Mouse (Mus musculus): ENCODE results near the gene Msmp.
"Not testable (repeated sequence)": the region's sequence is repeated elsewhere in the genome, so short reads cannot be mapped to it uniquely, and the experiment has no call there.

The Msmp gene

DNA sequence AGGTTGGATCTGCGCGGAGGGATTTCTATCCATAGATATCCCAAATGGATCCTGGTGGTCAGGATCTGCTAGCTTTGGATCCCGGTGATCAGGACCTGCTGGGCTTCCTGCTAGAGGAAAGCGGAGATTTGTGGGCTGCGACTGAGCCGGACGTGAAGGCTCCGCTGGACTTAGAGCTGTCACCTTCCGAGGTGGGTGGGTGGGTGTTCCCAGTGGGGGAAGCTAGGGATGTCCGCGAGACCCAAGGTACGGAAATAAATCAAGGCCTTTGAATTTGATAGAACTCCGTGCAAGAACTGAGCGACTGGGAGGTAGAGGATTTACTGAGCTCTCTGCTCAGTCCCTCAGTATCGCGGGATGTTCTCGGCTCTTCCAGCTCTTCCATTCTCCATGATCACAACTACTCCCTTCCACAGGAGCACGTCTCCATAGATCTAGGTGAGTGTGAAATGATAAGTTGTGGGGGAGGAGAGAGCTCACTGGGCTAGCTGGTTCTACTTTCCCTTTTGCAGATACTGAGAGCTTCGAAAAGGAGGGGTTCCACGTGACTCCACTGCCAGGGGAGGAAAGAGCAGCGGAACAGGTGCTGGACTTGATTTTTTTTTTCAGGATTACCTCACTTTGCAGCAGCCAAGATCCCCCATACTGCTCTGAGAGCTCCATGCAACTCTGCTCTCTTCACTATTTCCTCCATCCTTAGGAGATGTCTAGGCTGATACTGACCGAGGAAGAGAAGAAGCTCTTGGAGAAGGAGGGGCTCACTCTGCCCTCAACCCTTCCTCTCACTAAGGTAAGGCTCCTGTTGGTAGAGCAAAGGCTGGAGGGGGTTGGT is 21.3 kb downstream of the Msmp start:
- DNase-seq (ENCODE audit: extremely low read depth, low read depth, low spot score) = no peak

DNA sequence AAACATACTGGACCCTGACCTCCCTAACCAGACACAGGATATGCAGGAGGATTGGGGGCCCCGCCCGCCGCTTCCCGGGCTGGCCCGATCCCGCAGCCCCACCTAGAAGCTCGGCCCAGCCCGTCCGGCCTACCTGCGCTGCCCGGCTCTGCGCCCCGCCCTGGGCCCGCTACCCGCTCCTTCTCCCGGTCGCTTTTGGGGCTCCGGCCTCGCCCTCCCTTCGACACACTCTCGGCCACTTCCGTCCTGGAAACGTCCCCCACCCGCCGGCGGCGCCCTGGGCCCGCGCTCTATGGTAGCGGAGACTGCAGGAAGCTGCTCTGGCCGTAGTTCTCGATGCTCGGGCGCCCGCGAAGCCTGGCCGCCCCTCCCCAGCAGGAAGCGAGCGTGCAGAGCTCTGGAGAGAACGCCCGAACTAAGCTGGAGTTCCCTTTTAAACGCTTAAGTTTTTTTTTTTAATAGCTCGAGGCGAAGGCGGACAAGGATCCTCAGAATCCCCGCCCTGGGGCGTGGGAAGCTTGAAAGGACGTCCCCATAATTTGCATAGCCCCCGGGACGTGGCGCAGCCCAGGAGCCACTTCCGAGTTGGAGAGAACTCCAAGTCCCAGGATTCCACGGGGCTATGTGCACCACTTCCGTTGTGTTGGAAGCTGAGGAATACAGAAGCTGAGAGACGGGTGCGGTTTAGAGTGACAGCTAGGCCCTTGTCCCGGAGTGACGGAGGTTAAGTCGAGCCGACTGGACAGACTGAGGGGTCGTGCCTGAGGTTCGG is 22.1 kb downstream of the Msmp start, which contains the start of the genes Creb3 and Tln1:
Gene Creb3 (plus strand): TSS at position 336 of the 772 bp plus-strand sequence.
Gene Tln1 (minus strand): TSS at position 695 of the 772 bp plus-strand sequence.
- peak; percentile 80 for DNase-seq (ENCODE audit: extremely low read depth, low read depth, low spot score)

DNA sequence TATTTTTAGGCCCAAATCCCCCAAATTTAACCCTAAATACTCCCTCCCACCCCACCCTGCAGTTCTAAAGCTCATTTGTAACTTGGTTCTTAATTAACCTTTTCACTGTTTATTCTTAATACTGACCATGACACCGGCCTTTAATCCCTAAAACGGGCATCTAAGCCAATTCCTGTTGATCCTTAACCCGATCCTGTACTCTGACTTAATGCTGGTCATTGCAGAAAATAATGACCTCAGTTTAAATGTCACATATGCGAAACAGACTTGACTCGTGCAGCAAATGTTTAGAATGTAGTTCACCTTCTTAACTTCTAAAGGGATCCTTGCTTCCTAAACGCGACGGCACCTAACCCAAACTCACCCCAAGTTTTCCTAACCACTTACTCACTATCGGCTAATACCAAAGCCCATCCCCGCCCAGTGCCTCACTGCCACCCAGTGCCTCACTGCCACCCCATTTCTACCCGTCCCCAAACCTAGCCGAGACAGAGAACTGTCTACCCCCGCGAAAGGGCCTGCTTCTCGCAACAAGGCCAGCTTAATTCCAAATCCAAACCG is 22.8 kb downstream of the Msmp start:
- DNase-seq (ENCODE audit: extremely low read depth, low read depth, low spot score) = no peak

DNA sequence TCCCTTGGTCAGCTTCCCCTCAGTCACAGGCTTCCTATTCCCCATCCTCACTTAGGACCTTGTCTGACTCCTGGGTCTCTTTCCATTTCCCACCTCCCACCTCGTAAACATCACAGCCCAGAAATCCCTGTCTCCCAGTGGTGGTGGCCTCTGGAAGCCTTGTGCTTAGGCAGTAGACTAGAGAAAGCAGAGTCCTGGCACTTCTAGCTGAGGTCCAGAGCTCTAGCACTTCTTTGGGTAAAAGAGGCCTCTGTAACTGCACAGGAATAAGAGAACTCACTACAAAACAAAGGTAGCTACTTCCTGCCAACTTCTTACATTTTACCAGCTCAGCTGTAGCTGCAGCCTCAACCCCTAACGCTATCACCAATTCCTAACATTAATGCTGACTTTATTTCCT is 23.3 kb downstream of the Msmp start:
- DNase-seq (ENCODE audit: extremely low read depth, low read depth, low spot score) = no peak

DNA sequence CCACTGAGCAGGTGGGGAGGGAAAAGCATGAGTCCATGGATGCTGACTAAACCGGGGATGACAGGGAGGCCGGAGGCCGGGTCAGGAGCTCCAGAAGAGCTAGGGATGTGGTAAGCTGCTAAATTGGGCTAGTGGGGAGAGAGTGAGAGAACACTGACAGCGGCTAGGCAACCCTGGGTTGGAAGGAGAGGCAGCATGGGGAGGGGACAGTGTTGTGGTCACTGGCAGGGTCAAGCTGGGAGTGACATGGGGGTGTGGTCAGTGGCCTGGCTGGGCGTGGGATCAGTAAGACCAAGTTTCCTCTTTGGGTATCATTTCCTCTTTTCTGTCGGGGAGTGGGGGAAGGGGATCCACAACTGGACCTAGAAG is 24.1 kb downstream of the Msmp start:
- DNase-seq (ENCODE audit: extremely low read depth, low read depth, low spot score) = no peak

DNA sequence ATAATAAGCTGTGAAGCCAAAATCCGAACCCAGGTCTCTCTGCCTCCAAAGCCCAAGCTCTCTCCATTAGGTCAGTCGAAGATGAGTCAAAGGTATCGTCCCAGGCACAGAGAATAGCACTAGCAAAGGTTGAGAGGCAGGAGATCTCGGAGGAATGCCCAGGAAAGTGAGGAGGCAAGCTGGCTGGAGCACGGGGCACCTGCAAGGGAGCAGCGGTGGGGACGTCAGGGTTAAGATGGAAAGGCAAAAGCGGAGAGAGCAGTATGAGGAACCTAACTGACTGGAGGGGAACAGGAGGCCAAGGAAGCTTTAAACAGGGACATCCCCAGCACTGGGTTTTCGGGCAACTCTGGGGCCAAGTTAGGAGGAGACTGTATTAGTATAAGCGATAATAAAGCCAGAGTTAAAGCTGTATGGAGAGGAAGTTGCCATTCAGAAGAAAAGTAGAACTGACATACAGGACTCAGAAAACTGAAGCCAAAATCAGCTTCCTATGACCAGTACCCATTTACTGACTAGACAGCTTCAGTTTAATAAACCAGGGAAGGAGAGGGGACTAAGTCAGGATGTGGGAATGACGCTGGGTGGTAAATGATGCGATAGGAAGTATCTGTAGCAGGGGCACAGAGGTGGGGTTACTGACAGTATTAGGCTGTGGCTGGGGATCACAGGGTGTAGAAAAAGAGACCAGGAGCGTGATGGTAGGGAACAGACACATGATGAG is 24.6 kb downstream of the Msmp start:
- DNase-seq (ENCODE audit: extremely low read depth, low read depth, low spot score) = no peak

DNA sequence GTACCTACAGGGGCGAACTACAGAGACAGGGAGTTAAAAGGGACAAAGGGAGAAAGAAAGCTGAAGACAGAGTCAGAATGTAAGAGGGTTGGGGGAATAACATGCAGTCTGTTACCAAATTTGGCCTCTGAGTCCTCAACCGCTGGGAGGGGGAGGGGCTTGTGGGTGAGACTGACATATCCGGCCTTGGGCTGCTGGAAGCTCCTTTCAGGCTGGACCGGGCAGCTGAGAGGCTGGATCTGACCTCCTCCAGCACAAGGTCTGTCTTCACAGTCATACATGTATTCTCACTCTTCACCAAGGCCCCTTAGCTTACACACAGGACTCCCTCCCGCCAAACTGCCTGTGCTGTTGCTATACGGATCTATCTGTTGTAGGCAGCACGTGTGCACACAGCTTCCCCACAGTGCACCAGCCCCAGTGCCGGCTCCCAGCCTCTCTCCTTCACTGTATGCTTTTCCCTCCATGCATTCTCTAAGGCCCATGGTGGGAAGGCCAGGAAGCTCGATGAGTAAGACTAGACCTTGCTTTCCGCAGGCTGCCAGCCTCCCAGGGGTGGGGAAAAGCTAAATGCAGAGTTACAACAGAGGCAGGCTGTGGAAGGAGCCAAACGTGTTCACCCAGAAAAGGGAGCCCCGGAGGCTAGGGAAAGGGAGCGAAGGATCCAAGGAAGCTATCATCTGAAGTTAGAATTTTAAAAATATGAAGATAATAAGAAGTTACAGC is 25.5 kb downstream of the Msmp start:
- no peak for DNase-seq (ENCODE audit: extremely low read depth, low read depth, low spot score)

DNA sequence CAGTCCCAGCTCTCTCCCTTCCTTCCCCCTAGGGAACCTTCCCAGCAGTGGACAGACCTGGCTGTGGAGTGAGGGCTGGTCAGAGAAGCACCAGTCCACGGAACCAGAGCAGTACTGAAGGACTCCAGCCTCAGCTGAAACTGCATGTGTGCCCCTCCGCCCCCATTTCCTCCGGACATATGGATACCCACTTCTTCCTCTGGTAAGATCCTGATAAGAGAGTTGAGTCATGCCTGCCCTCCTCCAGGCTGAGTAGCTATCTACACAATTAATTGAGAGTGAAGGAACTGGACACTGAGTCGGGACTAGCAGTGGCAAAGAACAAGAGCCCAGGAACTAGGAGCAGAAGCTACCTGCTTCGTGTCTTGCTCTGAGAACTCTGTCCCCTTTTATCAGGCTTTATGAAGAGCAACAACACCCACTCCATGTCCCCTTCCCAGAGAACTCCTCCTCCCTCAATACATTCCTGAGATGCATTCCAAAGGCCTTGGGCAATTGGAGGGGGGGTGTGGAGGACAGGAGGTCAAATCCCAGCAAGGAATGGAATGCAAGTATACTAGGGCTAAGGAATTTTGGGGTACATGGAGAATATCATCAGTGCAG is 26.2 kb downstream of the Msmp start:
- DNase-seq (ENCODE audit: extremely low read depth, low read depth, low spot score) = no peak

DNA sequence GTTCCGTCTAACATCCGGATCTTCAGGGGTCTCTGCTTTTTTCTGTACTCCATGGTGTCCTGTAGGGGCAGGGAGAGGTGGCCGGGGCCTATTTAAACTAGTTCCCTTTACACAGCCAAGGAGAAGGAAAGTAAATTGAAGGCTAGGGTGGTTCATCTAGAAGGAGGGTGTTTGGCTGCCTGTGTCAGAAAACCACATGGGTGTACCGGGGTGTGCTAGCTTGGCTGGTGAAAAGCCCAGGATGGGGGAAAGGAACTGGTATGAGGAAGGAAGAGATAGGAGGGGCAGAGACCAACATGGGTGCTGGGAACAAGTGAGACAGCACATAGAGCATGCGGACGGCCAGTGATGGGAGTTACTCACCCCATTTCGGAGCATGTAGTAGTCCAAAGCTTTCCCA is 28.4 kb downstream of the Msmp start:
- no peak for DNase-seq (ENCODE audit: extremely low read depth, low read depth, low spot score)

DNA sequence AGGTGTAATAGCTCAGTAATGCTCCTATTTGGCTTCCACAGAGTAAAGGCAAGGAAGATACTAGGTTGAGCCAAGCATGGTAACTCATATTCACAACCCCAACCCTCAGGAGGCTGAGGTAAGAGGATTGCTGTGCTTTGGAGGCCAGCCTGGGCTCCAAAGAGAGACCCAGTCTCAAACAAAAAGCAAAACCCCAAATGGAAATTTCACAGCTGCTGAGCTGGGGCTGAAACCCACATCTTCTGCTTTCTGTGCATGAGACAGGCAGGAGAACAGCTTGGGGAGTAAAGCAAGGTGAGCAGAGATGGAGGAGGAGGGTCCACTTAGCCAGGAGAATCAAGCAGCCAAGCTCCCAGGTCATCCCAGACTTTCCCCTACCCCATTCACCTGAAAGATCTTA is 30.4 kb downstream of the Msmp start:
- no peak for DNase-seq (ENCODE audit: extremely low read depth, low read depth, low spot score)

DNA sequence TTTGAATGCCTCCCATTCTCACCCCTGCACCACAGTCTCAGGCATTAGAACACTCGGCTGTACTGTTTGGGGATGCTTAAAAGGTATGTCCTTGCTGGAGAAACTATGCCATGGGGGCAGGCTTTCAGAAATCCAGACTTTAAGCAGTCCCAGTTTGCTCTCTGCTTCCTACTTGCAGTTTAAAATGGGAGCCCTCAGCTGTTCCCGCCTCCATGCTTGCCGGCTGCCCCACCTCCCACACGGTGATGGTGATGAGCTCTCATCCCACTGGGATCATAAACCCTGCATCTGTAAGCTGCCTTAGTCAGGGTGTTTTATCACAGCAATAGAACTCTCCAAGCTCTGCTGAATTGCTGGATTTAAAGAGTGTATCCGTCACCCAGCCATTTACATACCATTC is 31.9 kb downstream of the Msmp start:
- no peak for DNase-seq (ENCODE audit: extremely low read depth, low read depth, low spot score)

DNA sequence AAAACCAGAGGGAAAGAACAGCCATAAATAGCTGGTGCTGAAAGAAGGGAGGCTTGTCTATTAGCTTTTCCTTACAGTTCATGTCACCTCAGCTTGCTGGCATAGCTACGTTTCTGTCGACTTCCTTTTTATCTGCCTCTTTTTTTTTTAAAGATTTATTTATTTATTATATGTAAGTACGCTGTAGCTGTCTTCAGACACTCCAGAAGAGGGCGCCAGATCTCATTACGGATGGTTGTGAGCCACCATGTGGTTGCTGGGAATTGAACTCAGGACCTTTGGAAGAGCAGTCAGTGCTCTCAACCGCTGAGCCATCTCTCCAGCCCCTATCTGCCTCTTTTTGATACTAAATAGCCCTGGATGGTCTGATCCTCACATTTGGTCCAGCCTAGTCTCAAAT is 32.4 kb downstream of the Msmp start:
- not testable (repeated sequence) for DNase-seq (ENCODE audit: extremely low read depth, low read depth, low spot score)

DNA sequence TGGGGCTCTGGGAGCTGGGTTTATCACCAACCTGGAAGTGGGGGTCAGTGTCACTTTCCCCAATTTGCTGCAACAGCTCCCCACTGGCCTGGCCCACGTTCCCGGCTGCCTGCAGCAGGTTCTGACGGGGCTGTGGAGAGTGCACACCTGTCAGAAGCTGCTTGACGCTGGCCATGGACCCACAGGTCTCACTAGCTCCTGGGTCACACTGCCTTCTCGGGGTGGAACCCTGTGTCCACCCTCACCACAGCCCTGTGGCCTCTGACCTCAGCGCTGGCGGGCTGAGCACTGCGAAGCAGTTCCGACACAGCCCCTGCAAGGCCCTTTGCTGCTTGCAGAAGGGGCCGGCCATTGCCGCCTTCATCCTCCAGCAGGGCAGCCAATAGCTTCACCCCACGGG is 35.2 kb downstream of the Msmp start:
- no peak for DNase-seq (ENCODE audit: extremely low read depth, low read depth, low spot score)

DNA sequence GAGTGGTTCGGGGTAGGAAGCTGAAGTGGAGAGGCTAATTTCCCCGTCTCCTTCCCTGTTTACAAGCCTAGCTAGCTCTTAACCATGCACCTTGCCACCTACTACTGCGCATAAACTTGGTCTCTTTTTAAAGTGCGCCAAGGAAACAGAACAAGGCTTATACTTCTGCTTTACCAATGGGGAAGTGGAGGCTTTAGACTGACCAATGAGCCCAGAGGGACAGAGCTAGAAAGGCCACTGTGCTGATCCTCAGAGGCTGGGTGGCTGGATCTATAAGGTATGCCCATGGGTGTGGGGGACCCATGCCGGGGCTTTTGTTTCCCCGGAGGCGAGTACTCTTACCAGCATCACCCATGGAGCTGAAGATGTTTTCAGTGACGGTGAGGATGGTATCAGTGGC is 37.1 kb downstream of the Msmp start:
- DNase-seq (ENCODE audit: extremely low read depth, low read depth, low spot score) = no peak

DNA sequence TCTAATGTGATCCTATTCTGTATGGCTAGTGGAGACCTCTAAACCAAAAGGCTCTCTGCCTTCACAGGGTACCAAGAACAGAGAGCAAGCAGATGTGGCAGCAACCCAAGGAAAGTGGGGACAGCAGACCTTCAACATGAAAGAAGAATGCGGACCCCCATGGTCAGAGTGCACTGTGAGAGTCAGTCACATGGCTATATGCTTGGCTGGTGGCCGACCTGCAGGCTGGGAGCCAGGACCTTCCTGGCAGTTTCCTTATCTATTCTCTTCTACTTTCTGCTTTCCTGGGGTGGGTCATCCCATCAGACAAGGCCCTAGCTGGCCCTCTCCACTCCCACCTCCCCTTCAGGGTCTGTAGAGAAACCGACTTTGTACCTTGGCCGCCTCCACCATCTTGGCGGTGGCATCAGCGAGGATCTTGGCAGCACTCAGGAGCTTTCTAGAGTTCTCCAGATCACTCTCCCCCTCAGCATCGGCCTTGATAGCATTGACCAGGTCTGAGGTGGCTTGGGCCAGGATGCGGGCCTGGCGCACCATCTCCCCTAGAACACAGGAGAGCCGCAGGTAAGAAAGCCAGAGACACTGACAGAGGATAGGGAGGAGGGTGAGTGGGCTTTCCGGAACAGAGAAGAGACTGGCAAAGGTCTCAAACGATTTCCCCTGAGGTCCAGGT is 37.8 kb downstream of the Msmp start:
- no peak for DNase-seq (ENCODE audit: extremely low read depth, low read depth, low spot score)

DNA sequence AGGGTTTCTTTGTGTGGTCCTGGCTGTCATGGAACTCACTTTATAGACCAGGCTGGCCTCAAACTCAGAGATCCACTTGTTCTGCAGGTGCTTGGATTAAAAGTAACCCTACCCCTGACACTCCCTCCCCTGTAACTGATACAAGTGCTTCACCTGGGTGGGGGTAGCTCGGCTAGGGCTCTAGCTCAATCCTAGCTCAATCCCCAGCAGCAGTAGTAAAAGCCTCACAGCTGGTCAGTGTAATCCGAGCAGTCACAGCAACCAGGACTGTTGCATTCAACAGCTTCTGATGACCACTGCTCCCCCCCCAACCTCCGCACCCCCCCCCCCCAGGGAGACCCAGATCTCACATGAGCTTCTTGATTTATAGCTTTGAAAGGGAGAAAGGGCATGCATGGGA is 42.2 kb downstream of the Msmp start:
- no peak for DNase-seq (ENCODE audit: extremely low read depth, low read depth, low spot score)

DNA sequence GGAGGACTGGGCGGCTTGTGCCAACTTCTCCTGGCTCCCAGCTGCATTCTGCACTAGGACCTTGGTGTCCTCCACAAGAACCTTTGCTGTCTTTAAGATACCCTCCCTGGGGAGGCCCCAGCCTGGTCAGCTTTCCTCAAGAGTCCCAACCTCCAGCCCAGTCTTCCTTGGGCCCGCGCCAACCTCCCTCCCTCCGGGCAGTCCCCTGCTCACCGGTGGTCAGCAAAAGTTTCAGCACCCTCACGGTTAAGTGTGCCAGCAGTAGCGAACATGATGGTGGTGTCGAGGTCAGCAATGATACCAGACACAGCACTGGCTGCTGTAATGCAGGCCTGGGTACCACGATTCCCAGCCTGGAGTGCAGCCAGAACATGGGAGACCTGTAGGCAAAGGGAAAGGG is 48.3 kb downstream of the Msmp start:
- no peak for DNase-seq (ENCODE audit: extremely low read depth, low read depth, low spot score)

DNA sequence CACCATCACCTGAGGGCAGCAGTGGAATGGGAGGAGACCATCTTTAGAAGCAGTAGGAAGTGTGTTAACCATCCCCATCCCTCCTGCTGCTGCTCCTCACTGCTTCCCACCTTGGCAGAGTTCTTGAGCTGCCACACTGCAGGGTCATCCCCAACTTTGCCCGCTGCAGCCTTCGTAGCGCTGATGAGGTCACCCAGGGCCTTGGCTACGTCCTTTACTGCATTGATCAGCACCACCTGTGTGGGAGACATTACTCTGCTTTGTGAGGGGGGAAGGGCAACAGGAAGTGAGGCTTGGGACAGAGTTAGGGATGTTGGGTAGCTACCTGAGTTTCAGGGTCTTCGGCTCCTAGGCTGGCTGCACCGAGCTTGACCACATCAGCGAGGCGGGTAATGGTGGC is 48.7 kb downstream of the Msmp start:
- no peak for DNase-seq (ENCODE audit: extremely low read depth, low read depth, low spot score)

DNA sequence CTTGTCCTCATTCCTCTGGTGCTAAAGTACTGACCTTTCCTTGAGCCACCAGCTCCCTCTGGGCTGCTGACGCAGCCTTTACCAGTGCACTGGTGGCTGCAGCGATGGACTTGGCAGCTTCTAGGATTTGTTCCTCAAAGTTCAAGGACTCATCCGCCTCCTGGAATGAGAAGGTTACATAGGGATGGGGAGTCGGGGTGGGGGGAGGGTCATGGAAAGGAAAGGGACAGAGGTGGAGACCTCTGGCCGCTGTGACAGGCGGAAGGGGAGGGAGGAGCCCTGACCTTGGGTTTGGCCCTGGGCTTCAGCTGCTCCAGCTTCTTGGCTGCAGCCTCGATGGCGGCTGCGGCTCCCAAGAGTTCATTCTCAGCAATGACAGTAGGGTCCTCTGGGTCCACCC is 51.0 kb downstream of the Msmp start:
- no peak for DNase-seq (ENCODE audit: extremely low read depth, low read depth, low spot score)
